Mouse (Mus musculus) stomach, postnatal 0 days (tissue): ENCODE results near the gene Rgs10.

Experiments
- CTCF ChIP-seq: IDR thresholded peaks from 2 replicates; pipeline ENCODE4 v1.5.1; 2016; ENCODE audit warnings: antibody characterized with exemption, low read depth, mild to moderate bottlenecking, moderate library complexity
- EP300 ChIP-seq: optimal IDR thresholded peaks from 2 replicates; pipeline ENCODE3; 2016; ENCODE audit warnings: antibody characterized with exemption

GRCm38 (mm10) chr7:128440584-128440983 lies 22.0 kb upstream of the Rgs10 start:
- no peak for TF ChIP-seq EP300
- no peak for TF ChIP-seq CTCF
